Mouse (Mus musculus) cerebellum, postnatal 25 days (tissue): Measurements from ENCODE around the gene Gm13124.
"Not testable (repeated sequence)": the region's sequence is repeated elsewhere in the genome, so short reads cannot be mapped to it uniquely, and the experiment has no call there.

Experiments
- DNase-seq, 2 experiments: peaks; one replicate each; pipeline ENCODE4 v3.0.0; 2021; ENCODE audit warnings: mixed read lengths in 2 of 2

The Gm13124 gene

GRCm38 (mm10) chr4:144565034-144565433 is at the start of gene Gm13124:
Gm13124 (minus strand) TSS chr4:144565134.
- DNase-seq, result no peak

- no peak for DNase-seq
Measured at GRCm38 (mm10) chr4:144614586-144614985, 49.7 kb upstream of the Gm13124 start.

- DNase-seq, result no peak
Measured at GRCm38 (mm10) chr4:144613407-144613806, 48.5 kb upstream of the Gm13124 start, which contains the start of gene Aadacl4. Aadacl4 (plus strand) TSS chr4:144613707.

- no peak for DNase-seq
Measured at GRCm38 (mm10) chr4:144592790-144593189, 27.9 kb upstream of the Gm13124 start.

- DNase-seq, result not testable (repeated sequence)
Measured at GRCm38 (mm10) chr4:144586207-144586606, 21.3 kb upstream of the Gm13124 start.

GRCm38 (mm10) chr4:144567752-144568151 is 2.8 kb upstream of the Gm13124 start:
- no peak for DNase-seq

- no peak for DNase-seq
Measured at GRCm38 (mm10) chr4:144561205-144561604, 3.7 kb downstream of the Gm13124 start.

GRCm38 (mm10) chr4:144559792-144560191 is 5.1 kb downstream of the Gm13124 start:
- DNase-seq, result no peak

- no peak for DNase-seq
Measured at GRCm38 (mm10) chr4:144551156-144551555, 13.8 kb downstream of the Gm13124 start.

GRCm38 (mm10) chr4:144545339-144545738 is 19.6 kb downstream of the Gm13124 start:
- not testable (repeated sequence) for DNase-seq

GRCm38 (mm10) chr4:144544689-144545088 is 20.2 kb downstream of the Gm13124 start:
- DNase-seq, result no peak

- DNase-seq, result no peak
Measured at GRCm38 (mm10) chr4:144519522-144519921, 45.4 kb downstream of the Gm13124 start, which contains the start of gene 9430007A20Rik. 9430007A20Rik (plus strand) TSS chr4:144519822.

- no peak for DNase-seq
Measured at GRCm38 (mm10) chr4:144506518-144506917, 58.4 kb downstream of the Gm13124 start.
